Mouse (Mus musculus) right cerebral cortex, postnatal 14 days (tissue): ENCODE data around the gene Mapk6.

ENCODE experiments used
- DNase-seq: peaks from one replicate; pipeline ENCODE4 v3.0.0; 2022

The Mapk6 gene

DNA sequence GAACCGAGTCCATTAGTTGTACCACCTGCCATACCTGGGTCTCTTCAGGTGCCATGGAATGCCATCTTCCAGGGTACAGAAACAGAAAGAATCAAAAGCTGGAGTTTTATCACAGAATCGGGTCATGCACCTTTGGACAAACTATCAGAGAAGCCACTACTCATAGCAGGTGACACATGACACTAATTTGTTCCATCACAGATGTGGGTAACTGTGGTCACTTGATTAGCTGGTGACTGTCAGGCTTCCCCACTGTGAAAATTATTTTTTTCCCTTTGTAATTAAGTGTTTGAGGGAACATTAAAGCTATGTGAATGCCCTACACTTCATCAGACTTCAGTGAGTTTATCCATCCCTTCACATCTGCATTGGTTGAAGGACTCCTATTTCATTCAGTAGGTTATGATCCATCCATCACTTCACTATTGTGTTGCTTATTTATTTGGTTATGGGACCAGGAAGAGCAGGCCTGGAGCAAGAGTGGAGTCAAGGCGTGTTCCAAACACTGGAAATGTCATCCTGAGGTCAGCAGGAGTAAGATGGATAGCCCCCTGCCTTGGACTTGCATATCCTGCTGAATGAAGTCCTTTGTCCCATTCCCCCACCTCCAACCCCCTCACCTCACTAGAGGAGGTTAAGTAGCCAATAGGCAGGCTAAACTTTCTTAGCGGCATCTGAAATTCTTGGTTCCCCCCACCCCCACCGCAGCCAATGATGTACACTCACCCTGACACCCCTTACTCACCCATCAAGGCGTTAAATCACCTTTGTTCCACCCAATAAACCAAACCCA, 14.7 kb upstream of the Mapk6 start:
- DNase-seq: no peak

- DNase-seq: no peak
Measured at GRCm38 (mm10) chr9:75423683-75424082, 13.9 kb upstream of the Mapk6 start.

- DNase-seq: no peak
Measured at GRCm38 (mm10) chr9:75422251-75422691, 12.5 kb upstream of the Mapk6 start.

DNA sequence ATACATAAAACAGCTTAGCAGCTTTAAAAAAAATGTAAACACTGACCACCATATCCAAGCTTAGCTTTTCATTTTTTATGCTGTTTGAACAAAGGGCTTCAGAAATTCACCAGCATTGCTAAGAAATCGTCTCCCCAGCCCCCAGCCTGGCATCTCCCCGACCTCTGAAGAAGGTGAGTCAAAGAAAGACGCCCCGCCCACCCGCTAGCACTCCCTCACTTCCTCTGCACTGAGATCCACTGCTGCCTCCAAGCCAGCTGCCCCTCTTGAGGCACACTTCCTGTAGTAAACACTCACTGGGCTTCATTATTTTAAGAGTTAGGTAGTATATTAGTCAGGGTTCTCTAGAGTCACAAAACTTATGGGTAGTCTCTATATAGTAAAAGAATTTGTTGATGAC, 4.4 kb upstream of the Mapk6 start:
- no peak for DNase-seq

DNA sequence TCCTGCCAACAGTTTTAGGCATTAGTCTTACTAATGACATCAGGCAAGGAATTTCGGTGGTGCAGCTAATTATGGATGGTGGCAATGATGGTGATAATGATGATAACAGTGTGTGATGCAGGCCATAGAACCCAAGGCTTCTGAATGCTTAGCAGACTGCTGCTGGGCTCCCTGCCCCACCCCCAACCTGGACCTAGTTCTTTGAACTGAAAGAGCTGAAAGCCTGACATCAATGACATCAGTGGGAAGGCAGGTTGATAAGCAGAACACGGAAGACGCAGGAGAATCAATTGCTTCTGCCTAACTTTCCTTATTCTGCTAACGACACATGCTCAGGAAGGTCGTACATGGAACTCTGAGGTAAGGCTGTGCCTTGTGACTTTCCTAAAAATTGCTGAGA, 3.4 kb upstream of the Mapk6 start:
- DNase-seq: no peak

- DNase-seq: no peak
Measured at GRCm38 (mm10) chr9:75411584-75411983, 1.8 kb upstream of the Mapk6 start.

GRCm38 (mm10) chr9:75410868-75411487, 1.2 kb upstream of the Mapk6 start:
- no peak for DNase-seq

DNA sequence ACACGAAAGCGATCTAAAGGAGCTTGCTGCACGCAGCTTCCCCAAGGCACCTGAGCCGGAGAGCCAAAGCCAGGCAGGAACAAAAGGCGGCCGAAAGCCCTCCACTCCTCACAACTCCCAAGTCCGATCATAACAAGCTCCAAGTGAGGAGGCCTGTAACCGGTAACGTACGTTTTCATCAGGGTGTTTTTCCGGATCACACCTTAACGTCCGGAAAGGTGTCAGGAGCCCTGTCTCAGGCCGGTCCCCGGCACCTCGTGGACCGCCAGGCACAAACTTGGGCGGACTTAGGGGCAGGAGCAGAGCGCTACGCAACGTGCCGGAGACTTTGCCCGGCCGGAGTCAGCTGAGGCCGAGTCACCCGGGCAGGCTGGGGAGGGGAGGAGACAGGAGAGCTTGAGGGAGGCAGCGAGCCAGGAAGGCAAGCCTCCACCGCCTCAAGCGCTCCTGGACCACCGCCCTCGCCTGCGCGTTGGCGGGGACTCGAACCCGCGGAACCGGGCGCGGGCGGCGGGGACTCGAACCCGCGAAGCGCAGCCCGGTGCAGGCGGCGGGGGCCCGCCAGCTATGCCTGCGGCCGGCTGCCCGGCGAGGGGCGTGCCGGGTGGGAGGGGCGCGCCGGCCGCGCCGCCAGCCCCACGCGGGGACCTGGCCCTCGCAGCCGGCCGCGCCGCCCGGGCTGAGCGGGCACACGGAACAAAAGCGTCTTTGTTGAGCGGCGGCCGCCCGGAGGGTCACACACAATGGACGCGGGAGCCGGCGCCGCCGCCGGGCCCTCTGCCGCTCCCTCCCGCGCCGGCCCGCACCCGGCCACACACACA, 564 bp downstream of the Mapk6 start:
- DNase-seq: peak; percentile 73

DNA sequence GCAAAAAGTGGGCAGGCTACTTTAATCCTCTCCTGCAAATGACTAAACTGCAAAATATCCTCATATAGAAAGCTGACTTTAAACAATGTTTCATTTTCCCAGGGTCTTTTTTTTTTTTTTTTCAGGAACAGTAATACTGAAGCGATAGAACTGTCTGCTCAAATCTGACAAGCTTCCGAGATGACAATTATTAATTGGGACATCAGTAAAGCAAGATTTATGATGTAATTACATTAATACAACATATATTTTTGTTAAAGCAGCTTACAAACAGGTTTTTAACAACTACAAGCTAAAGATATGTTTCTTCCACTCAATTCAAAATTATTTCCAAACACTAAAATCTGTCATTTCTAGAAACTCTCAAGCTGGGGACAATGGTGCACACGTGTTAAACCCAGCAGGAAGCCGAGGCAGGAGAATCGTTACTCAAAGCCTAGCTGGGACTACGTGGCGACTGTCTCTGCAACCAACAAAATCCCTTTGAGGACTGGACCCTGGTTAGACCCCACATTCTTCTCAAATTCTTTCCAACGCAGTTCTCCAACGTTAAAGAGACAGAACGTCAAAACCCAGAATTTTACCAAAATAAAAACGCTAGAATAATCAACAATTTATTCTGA, 1.5 kb downstream of the Mapk6 start:
- DNase-seq: no peak

- DNase-seq: peak; percentile 21
Measured at GRCm38 (mm10) chr9:75407803-75408202, 2.0 kb downstream of the Mapk6 start.

- DNase-seq: no peak
Measured at GRCm38 (mm10) chr9:75406121-75406520, 3.7 kb downstream of the Mapk6 start.

GRCm38 (mm10) chr9:75403520-75403919, 6.3 kb downstream of the Mapk6 start:
- no peak for DNase-seq

GRCm38 (mm10) chr9:75401593-75402504, 8.0 kb downstream of the Mapk6 start:
- DNase-seq: no peak

DNA sequence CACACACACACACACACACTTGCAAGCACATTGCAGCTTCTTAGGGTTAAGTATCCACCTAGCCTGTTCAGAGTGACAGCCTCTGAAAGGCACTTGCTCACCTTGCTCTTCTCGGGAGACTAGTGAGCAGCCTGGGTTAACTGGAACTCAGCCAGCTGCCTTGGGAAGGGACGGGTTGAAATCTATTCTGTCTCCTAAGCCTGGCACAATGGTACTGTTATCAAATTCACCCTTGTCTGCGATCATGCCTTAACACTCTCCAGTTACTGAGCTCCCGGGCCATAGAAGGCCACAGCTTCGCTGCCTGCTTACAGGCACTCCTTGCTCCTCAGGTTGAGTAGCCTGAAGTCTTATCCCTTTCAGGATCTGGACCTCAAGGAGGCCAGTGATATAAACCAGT, 9.2 kb downstream of the Mapk6 start:
- DNase-seq: no peak

DNA sequence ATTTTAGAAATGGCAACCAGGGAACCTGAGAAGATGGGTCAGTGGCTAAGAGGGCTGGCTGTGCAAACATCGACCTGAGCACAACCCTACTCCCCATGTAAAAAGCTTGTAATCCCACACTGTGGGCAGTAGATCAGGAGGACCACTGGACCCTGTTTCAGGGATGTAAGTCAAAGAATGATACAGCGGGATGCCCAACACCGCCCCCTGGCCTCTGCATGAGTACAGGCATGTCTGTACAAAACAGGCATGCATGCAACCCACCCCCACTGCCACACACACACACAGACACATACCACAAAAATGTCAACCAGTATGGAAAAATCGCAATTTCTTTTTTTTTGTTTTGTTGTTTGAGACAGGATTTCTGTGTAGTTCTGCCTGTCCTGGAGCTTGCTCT, 10.7 kb downstream of the Mapk6 start:
- no peak for DNase-seq

GRCm38 (mm10) chr9:75395971-75396370, 13.8 kb downstream of the Mapk6 start:
- DNase-seq: no peak

DNA sequence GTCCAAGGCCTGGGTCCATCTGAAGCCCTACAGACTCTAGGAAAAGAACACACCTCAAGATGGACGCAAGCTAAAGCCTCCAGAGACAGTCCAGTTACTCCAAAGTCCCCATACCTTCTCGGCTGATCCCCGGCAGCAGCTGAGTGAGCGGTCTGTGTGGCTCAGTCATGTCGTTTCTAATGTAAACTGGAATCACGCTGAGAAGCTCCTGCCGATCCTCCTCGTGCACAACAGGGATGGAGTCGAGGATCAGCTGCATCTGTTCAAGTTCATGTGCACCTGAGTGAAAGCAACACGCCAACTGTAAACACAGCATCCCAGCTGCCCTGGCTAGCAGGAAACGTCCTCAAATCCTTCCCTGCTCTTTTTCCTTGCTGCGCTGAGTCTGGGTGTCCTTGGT, 16.6 kb downstream of the Mapk6 start:
- DNase-seq: no peak

- no peak for DNase-seq
Measured at GRCm38 (mm10) chr9:75385218-75385974, 24.4 kb downstream of the Mapk6 start.

GRCm38 (mm10) chr9:75384337-75384962, 25.4 kb downstream of the Mapk6 start:
- DNase-seq: no peak

DNA sequence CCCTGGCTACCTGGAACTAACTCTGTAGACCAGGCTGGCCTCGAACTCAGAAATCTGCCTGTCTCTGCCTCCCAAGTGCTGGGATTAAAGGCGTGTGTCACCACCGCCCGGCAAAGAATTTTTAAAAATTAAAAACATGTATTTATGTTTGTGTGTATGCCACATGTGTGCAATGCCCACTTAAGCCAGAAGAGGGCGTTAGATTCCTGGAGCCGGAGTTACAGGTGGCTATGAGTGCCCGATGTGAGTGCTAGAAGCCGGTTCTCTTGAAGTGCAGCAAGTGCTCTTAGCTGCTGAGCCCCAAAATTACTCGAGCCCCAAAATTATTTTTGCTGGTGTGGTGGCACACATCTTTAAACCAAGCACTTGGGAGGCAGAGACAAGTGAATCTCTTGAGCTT, 26.0 kb downstream of the Mapk6 start:
- DNase-seq: no peak

DNA sequence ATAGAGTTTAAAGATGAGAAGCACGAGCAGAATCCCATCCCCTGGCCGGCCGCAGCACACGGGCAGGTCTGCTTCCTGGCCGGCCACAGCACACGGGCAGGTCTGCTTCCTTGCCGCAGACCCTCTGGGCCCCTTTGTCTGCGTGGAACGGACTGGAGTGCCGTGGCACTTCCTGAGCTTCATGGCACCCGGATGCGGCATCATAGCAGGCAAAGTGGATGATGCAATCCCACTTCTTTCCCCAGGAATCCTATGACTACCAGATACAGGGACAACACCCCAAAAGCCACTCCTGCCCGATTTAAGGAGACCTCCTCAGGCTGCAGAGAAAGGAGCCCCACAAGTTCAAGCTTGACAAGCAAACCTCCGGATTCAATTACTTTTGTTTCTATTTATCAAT, 27.0 kb downstream of the Mapk6 start:
- DNase-seq: no peak
